Mouse (Mus musculus): ENCODE results near the gene Antxr1.

DNA sequence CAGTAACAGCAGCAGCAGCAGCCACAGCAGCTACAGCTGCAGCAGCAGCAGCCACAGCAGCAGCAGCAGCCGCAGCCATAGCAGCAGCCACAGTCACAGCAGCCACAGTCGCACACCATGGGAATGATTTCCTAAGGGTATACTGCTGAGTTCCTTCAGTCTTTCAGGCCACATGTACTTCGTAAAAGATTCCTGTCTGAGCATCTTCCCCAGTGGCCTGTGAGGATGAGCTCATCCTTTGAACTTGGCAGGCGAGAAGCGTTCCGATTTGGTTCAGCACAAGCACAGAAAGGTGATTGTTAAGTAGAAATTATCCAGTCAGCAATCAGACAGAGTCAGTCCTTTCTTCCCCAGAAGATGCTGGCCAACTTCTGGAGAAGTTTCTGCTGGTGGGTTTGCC is 223.5 kb downstream of the Antxr1 start:
- TF ChIP-seq CTCF (IDR thresholded peaks at IDR 0.05; ENCODE audit: low read depth) (no peak), EP300 (optimal IDR thresholded peaks at IDR 0.05) (no peak)

Data from stomach, postnatal 0 days (tissue).